Mouse (Mus musculus) gastrocnemius, adult 18-20 months (tissue): Measurements from ENCODE around the gene Lix1l. TPM values are rescaled to one million over a fixed set of nuclear protein-coding genes. Genes with fewer than 3 reads are reported as not detected.
"Not testable (repeated sequence)": the region's sequence is repeated elsewhere in the genome, so short reads cannot be mapped to it uniquely, and the experiment has no call there.

Experiments
- DNase-seq: peaks from one replicate; pipeline ENCODE4 v3.0.0; 2021; ENCODE audit warnings: low spot score
- total RNA-seq, 2 experiments: library from RNA; stranded (reverse); gene quantifications; 2 replicates each; pipeline ENCODE4 v1.2.3; 2021

Gene Lix1l
- total RNA-seq, 2 experiments from 2014 or later: 4.2 to 7.6 TPM

DNA sequence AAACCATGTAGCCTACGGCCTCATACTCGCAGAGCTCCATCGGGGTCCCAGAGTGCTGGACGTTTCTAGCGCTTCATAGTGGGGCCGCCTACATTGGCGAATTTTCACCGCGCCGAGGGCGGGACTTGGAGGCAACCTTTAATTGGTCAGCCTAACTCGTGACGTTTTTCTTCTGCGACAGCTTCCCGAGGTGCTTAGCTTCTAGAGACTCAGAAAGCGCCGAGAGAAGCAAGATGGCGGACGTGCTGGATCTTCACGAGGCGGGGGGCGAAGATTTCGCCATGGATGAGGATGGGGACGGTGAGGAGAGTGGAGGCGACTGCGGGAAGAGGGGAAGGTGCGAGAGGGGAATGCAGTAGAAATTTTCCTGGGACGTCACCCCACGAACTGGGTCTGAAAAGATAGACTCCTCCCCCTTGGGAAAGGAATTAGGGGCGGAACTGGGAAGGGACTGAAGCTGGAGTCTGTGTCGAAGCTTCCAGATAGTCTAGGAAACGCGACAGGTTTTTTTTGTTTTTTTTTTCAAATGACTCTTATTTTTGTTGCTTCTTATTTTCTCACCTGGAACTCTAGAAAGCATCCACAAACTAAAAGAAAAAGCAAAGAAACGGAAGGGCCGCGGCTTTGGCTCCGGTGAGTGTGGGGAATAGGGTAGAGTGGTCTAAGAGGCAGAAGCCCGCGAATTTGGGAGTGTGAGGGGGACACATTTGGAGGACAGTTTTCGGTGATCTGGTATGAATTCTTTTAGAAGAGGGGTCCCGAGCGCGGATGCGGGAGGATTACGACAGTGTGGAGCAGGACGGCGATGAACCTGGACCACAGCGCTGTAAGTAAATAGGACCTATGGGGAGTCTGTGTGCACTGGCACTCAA is 29.0 kb downstream of the Lix1l start, which contains the start of gene Rbm8a:
TSS of gene Rbm8a (plus strand) at position 205 of the 872 bp plus-strand sequence.
- DNase-seq: peak; percentile 98

DNA sequence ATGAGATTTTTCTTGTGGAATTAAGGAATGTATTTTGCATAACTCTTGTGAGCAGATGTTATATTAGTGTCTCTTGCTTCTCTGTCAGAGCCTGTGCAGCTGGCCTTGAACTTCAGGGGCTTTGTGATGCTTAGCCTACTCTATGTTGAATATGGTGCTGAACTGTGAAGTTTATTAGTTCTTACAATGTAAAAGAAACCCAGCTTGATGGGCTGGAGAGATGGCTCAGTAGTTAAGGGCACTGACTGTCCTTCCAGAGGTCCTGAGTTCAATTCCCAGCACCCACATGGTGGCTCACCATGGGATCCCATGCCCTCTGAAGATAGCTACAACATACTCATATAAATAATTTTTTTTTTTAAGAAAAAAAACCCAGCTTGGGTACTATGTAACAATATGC is 31.1 kb downstream of the Lix1l start:
- no peak for DNase-seq

GRCm38 (mm10) chr3:96634015-96634414 is 33.1 kb downstream of the Lix1l start:
- no peak for DNase-seq

DNA sequence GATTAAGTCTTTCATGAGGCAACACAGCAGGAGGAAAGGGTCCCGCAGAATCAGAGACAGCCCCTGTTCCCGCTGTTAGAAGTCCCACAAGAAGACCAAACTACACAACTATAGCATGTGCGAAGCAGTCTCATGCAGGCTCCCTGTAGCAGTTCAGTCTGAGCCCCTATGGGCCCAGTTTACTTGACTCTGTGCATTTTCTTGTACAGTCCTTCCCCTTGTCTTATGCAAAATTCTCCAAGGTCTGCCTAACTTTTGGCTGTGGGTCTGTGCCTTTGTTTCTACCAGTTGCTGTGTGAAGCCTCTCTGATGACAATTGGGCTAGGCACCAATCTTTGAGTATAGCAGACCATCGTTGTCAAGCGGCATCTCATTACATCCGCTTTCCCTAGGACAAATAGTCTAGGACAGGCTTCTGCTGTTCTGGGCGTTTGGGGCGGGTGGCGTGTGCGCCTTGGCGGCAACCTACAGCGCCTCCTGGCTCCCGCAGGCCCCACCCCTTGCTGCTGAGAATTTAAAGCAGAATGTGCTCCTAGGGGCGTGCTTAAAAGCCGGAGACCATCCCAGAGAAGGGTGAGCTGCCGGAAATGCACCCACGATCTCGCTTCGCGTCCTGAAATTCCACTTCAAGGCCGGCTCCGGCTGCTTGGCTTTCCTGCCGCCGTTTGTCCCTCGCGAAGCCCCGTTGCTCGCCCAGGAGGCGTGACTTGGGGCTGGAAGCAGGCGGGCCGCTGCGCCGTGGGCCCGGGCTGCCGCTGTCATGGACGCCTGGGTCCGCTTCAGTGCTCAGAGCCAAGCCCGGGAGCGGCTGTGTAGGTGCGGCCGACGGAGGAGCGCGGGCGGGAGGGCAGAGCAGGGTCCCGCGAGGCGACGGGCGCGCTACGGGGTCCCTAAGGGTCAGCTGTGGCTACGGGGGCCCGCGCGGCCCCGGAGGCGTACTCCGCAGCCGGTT is 34.3 kb downstream of the Lix1l start, which contains the start of the genes Pex11b and Gm42957:
TSS of gene Pex11b (plus strand) at position 449 of the 952 bp plus-strand sequence.
TSS of gene Gm42957 (plus strand) at position 547 of the 952 bp plus-strand sequence.
- DNase-seq: peak; percentile 83

- no peak for DNase-seq
Observed at GRCm38 (mm10) chr3:96635906-96636305, 35.0 kb downstream of the Lix1l start.

GRCm38 (mm10) chr3:96636448-96636847 is 35.5 kb downstream of the Lix1l start:
- no peak for DNase-seq

DNA sequence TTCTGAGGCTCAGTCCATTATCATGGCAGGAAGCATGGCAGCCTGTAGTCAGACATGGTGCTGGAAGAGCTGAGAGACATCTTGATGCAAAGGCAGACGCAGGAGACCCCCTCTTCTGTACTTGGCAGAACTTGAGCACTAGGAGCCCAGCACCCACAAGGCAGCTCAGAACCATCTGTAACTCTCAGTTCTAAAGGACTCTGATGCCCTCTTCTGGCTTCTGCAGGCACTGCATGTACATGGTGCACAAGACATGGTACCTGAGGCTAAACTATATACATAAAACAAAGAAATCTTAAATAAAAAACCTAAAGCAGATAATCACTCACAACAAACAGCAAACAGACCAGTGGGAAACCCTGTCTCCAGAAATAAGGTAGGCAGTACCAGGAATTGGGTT is 38.3 kb downstream of the Lix1l start:
- peak; percentile 61 for DNase-seq

GRCm38 (mm10) chr3:96645018-96645649 is 44.2 kb downstream of the Lix1l start, which contains the start of gene Itga10:
Gene Itga10, plus strand, starts transcription at chr3:96645584.
- DNase-seq: peak; percentile 43

DNA sequence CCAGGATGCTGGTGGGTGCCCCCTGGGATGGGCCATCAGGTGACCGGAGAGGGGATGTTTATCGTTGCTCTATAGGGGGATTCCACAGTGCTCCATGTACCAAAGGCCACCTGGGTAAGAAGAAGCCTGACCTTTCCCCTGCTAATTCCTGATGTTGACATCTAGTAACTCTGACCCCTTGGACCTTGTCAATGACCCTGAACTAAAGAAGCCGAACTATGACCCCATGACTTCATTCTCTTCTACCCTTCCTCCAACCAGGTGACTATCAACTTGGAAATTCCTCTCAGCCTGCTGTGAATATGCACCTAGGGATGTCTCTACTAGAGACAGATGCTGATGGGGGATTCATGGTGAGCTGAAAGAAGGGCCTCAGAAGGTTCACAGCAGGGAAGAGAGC is 46.4 kb downstream of the Lix1l start:
- no peak for DNase-seq

- DNase-seq: no peak
Observed at GRCm38 (mm10) chr3:96660901-96661300, 60.0 kb downstream of the Lix1l start.

GRCm38 (mm10) chr3:96662731-96663316 is 61.9 kb downstream of the Lix1l start:
- no peak for DNase-seq

- peak; percentile 87 for DNase-seq
Observed at GRCm38 (mm10) chr3:96663432-96664239, 62.7 kb downstream of the Lix1l start.

- not testable (repeated sequence) for DNase-seq
Observed at GRCm38 (mm10) chr3:96665732-96666363, 64.9 kb downstream of the Lix1l start.

- DNase-seq: no peak
Observed at GRCm38 (mm10) chr3:96666916-96667315, 66.0 kb downstream of the Lix1l start.

DNA sequence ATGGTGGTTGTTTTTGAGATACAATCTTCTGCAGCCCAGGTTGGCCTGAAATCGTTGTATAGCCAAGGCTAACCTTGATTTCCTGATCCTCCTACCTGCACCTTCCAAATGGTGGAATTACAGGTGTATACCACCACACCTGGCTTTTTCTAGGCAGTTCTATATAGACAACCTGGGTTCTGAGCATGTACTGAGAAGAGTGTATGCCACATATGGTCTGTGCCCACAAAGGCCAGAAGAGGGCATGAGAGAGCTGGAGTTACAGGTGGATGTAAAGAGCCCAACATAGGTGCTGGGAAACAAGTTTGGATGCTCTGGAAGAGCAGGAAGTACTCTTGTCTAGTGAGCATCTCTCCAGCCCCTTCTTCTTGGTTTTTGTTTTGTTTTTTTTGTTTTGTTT is 66.4 kb downstream of the Lix1l start:
- DNase-seq: no peak

DNA sequence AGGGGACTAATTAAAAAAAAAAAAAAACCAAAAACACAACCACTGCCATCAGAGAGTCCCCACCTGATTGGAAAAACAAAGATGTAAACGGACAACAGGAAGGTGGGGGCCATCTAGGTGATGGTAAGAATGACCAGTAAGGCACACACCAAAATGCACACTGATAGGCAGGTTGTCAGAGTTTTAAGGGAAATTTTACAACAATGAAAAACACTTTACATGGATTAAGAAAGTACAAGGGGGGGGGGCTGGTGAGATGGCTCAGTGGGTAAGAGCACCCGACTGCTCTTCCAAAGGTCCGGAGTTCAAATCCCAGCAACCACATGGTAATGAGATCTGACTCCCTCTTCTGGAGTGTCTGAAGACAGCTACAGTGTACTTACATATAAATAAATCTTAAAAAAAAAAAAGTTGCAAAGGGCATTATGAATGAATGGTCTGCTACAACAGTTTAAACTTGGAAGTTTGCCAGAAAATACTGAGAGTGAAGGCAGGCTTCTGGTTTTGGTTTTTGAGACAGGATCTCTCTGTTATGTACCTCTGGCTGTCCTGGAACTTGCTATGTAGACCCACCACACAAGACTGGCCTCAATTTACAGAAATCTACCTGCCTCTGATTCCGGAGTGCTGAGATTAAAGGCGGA is 67.6 kb downstream of the Lix1l start:
- DNase-seq: no peak

GRCm38 (mm10) chr3:96669727-96670468 is 68.9 kb downstream of the Lix1l start, which contains the start of gene Ankrd35:
Gene Ankrd35, plus strand, starts transcription at chr3:96670131.
- DNase-seq: peak; percentile 76

GRCm38 (mm10) chr3:96671519-96671918 is 70.6 kb downstream of the Lix1l start:
- no peak for DNase-seq
